Mouse (Mus musculus) heart, embryonic 15.5 days (tissue): ENCODE measurements around the gene Gdap1l1. TPM values are rescaled to one million over a fixed set of nuclear protein-coding genes. Genes with fewer than 3 reads are reported as not detected.

Experiments used
- ATAC-seq: fragments of 200-750 bp; cut with Nextera tagmentation; replicated peaks from 2 replicates; pipeline ENCODE4 v1.8.0; 2017; ENCODE audit warnings: low read depth, moderate TSS enrichment; ENCODE audit not compliant: insufficient number of reproducible peaks, insufficient read depth, low FRiP score
- H3K27ac ChIP-seq: fragments of 300-500 bp; sonication (generic); 2 replicates; pipeline ENCODE4 v1.5.1; 2015; ENCODE audit warnings: mild to moderate bottlenecking, inconsistent platforms
- H3K27me3 ChIP-seq: fragments of 300-500 bp; sonication (generic); 2 replicates; pipeline ENCODE4 v1.6.1; 2015; ENCODE audit warnings: inconsistent platforms
- H3K36me3 ChIP-seq: fragments of 300-500 bp; sonication (generic); 2 replicates; pipeline ENCODE4 v1.6.1; 2015; ENCODE audit warnings: mild to moderate bottlenecking, inconsistent platforms
- H3K4me1 ChIP-seq: fragments of 300-500 bp; sonication (generic); replicated peaks from 2 replicates; pipeline ENCODE4 v1.6.1; 2015; ENCODE audit warnings: inconsistent platforms
- H3K4me2 ChIP-seq: fragments of 300-500 bp; sonication (generic); 2 replicates; pipeline ENCODE4 v1.6.1; 2015; ENCODE audit warnings: inconsistent platforms, mild to moderate bottlenecking, moderate library complexity
- H3K4me3 ChIP-seq: fragments of 300-500 bp; sonication (generic); 2 replicates; pipeline ENCODE4 v1.5.1; 2015; ENCODE audit warnings: mild to moderate bottlenecking, inconsistent platforms
- H3K9ac ChIP-seq: fragments of 300-500 bp; sonication (generic); 2 replicates; pipeline ENCODE4 v1.6.1; 2015; ENCODE audit warnings: mild to moderate bottlenecking, inconsistent platforms
- H3K9me3 ChIP-seq: fragments of 300-500 bp; sonication (generic); replicated peaks from 2 replicates; pipeline ENCODE4 v1.6.1; 2016; ENCODE audit warnings: inconsistent platforms
- WGBS: fragments of 180-500 bp; shearing (Covaris S2); methylation state at CpG from one replicate; pipeline ENCODE4 v1.1.7; 2015; ENCODE audit warnings: mixed read lengths; 5-methylcytosine and 5-hydroxymethylcytosine counted together
- polyA plus RNA-seq: library from polyadenylated mRNA; unstranded; fragments of >200 nt; fragmentation: Nextera tagmentation; extraction: Ambion mirVana; gene quantifications from 2 replicates; pipeline ENCODE4 v1.2.1, GENCODE M21; 2015

Gene Gdap1l1
- polyA plus RNA-seq, result 0.18 and 1.5 TPM in 2 replicates

DNA sequence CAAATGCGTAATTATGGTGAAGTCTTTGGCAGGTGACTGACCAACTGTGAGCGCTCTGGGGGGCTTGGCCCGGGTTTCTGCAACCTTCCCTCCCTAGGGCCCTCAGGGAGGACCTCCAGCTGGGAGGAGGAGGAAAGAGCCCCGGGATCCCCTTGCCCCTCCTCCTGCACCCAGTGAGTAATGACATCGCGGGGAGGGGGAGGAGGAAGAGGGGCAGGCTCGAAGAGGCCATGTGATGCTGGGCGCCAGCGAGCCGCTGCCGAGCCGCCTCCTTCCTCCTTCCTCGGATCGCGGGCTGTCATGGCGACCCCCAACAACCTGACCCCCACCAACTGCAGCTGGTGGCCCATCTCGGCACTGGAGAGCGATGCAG is at the start of gene Gdap1l1:
Gene Gdap1l1 (plus strand): TSS at position 231 of the 373 bp plus-strand sequence.
- no peaks in the 10 kb centered on the region for H3K36me3 ChIP-seq
- H3K9ac ChIP-seq, result no peak within 1 kb of the TSS
- H3K4me2 ChIP-seq, result peak within 1 kb of the TSS; percentile 56
- H3K27me3 ChIP-seq, result peaks cover 43% of the 10 kb centered on the region
- no peaks in the 10 kb centered on the region for H3K9me3 ChIP-seq
- H3K27ac ChIP-seq, result no peak within 1 kb of the TSS
- 1% methylated on average over 18 of the region's 18 CpGs for WGBS
- 0 out of 2 replicates have a peak, but pooled peaks have one; percentile 47 for ATAC-seq
- peak within 1 kb of the TSS; percentile 29 for H3K4me3 ChIP-seq
- H3K4me1 ChIP-seq, result peaks cover 8% of the 10 kb centered on the region

DNA sequence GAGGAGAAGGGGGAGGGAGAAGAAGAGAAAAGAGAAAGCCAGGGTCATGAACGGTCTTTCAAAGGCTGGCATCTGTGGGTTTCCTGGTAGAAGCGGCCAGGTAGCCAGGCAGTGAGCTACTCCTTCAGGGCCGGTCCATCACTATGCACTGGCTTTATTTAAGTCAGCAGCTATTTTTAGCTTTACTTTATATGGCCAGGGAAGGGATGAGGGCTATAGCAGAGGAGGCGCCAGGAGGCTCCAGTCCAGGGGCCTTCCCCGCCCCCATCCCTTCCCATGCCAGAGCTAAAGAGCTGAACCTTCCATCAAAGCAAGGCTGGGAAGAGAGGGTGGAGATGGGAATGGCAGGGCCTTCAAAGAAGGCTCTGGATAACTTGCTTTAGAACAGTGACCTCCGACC is 45.8 kb upstream of the Gdap1l1 start:
- peak; percentile 90 for ATAC-seq
- peaks cover 9% of the 10 kb centered on the region for H3K36me3 ChIP-seq
- no peaks in the 10 kb centered on the region for H3K9me3 ChIP-seq
- H3K4me3 ChIP-seq, result peak overlapping the region; percentile 63
- H3K27ac ChIP-seq, result peak overlapping the region; percentile 97
- 28% methylated on average over 6 of the region's 6 CpGs for WGBS
- H3K4me2 ChIP-seq, result peak overlapping the region; percentile 61
- H3K27me3 ChIP-seq, result no peaks in the 10 kb centered on the region
- peaks cover 19% of the 10 kb centered on the region for H3K4me1 ChIP-seq
- H3K9ac ChIP-seq, result peak overlapping the region; percentile 48; the same call in 1 of the 2 replicates

DNA sequence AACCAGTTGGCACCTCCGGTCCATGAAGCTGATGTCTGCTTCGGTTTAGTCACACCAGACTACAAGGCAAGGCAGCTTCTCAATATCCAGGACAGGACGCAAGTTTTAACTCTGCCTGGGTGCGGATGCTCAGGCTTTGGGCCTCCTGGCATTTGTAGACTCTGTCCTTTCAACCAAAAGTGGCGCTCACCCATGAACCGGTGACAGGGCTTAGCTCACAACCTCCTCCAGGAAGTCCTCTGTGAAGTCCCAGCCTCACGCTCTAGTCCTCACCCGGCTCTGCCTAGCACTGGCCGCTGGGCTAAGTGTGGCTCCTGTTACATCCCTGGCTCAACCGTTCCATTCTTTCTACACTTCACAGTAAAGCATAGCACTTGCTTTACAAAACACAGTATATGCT is 45.0 kb upstream of the Gdap1l1 start:
- no peak for ATAC-seq
- WGBS, result 60% methylated on average over 10 of the region's 10 CpGs
- H3K4me1 ChIP-seq, result peaks cover 16% of the 10 kb centered on the region

DNA sequence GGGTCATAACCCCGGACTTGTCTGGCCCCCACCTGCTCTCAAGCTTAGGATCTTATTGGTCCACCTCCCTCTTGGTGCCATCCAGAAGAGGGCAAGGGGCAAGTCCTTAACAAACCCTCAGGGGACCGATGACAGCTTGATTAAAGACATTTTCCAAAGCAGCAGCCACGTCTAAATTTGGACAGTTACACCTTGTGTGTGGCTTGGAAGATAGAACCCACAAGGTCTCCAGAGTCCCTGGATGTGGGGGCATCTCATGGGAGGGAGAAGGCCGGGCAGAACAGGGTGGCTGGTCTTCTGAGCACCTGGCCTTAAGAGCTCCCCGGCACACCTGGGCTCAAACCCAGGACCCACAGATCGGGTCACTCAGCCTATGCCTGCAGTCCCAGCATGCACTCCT is 44.3 kb upstream of the Gdap1l1 start:
- Histone ChIP-seq H3K36me3 (peaks cover 6% of the 10 kb centered on the region), H3K27me3 (no peaks in the 10 kb centered on the region), H3K4me3 (peak overlapping the region; percentile 63), H3K9ac (peak overlapping the region; percentile 73), H3K27ac (peak overlapping the region; percentile 97), H3K4me1 (peaks cover 22% of the 10 kb centered on the region), H3K4me2 (peak overlapping the region; percentile 61), H3K9me3 (no peaks in the 10 kb centered on the region)
- no peak for ATAC-seq
- 35% methylated on average over 6 of the region's 6 CpGs for WGBS

More for the DNA sequence above, 45.0 kb upstream of the Gdap1l1 start:
- Histone ChIP-seq H3K27me3 (no peaks in the 10 kb centered on the region), H3K36me3 (peaks cover 9% of the 10 kb centered on the region), H3K4me2 (peak overlapping the region; percentile 61), H3K4me3 (peak overlapping the region; percentile 63), H3K9ac (peak overlapping the region; percentile 73), H3K27ac (peak overlapping the region; percentile 97), H3K9me3 (no peaks in the 10 kb centered on the region)

DNA sequence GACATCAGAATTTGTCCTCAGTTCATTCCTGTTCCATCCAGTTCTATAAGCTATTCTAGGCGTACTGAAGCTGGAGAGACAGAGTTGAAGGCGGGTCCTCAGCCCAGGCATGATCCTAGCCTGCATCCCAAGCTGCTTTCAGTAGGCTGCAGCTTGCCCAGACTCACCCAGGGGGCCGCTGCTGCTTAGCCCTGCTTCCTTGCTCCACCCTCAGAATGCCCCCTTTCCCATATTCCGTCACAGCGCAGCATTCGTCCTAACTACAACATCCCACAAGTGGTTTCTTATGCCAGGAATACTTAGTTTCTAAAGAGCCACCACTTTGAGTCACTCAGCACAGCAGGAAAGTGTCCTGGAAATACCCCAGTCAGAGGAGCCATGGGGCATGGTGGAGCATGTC is 43.3 kb upstream of the Gdap1l1 start:
- no peak for ATAC-seq
- Histone ChIP-seq H3K4me1 (peaks cover 30% of the 10 kb centered on the region), H3K27ac (peak overlapping the region; percentile 97), H3K9me3 (no peaks in the 10 kb centered on the region), H3K4me3 (peak overlapping the region; percentile 63), H3K4me2 (peak overlapping the region; percentile 61), H3K27me3 (no peaks in the 10 kb centered on the region), H3K9ac (peak overlapping the region; percentile 73), H3K36me3 (no peaks in the 10 kb centered on the region)
- WGBS, result 39% methylated on average over 6 of the region's 6 CpGs

DNA sequence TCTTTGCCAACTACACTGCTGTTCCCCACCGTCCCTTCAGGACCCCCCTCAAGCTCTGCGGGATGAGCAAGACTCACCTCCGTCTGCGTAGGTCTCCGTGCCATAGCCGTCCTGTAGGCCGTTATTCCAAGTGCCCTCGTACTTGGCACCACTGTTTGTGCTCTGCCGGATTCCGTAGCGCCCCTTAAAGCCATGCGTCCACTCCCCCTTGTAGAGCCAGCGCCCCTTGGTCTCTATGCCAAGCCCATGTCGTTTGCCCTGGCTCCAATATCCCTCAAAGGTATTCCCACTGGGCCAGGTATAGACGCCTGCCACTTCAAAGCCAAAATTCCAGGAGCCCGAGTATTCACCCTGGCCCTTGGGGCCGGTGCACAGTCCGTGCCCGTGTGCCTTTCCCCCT is 41.2 kb upstream of the Gdap1l1 start:
- H3K4me3 ChIP-seq, result peak overlapping the region; percentile 63
- H3K4me1 ChIP-seq, result peaks cover 23% of the 10 kb centered on the region
- no peaks in the 10 kb centered on the region for H3K36me3 ChIP-seq
- 42% methylated on average over 19 of the region's 19 CpGs for WGBS
- no peaks in the 10 kb centered on the region for H3K9me3 ChIP-seq
- H3K9ac ChIP-seq, result peak overlapping the region; percentile 73
- no peaks in the 10 kb centered on the region for H3K27me3 ChIP-seq
- no peak for ATAC-seq
- peak overlapping the region; percentile 97 for H3K27ac ChIP-seq
- H3K4me2 ChIP-seq, result peak overlapping the region; percentile 61

DNA sequence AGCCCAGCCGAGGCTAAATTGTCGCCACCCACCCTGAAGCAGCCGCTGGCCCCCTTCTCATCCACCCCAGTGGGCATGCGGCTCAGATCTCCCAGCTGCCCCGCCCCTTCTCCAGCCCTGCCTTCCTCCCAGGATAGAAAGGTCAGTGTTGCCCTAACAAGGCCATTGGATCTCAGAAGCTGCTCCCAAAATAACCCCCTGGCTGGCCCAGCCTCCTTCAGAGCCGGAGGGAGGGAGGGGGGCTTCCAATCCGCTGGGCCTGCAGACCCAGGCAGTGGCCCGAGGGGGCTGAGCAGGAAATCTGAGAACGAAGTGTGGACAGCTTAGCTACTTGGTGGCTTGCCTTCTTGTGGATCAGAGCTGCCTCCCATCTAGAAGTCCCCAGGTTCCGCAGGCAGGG is 40.4 kb upstream of the Gdap1l1 start, which contains the start of gene Jph2:
Gene Jph2 (minus strand): TSS at position 89 of the 400 bp plus-strand sequence.
- Histone ChIP-seq H3K9ac (peak within 1 kb of the TSS; percentile 73), H3K4me3 (peak within 1 kb of the TSS; percentile 63), H3K36me3 (no peaks in the 10 kb centered on the region), H3K27me3 (no peaks in the 10 kb centered on the region), H3K4me1 (peaks cover 23% of the 10 kb centered on the region), H3K27ac (peak within 1 kb of the TSS; percentile 97), H3K9me3 (no peaks in the 10 kb centered on the region), H3K4me2 (peak within 1 kb of the TSS; percentile 61)
- WGBS, result 5% methylated on average over 10 of the region's 10 CpGs
- ATAC-seq, result peak; percentile 88

DNA sequence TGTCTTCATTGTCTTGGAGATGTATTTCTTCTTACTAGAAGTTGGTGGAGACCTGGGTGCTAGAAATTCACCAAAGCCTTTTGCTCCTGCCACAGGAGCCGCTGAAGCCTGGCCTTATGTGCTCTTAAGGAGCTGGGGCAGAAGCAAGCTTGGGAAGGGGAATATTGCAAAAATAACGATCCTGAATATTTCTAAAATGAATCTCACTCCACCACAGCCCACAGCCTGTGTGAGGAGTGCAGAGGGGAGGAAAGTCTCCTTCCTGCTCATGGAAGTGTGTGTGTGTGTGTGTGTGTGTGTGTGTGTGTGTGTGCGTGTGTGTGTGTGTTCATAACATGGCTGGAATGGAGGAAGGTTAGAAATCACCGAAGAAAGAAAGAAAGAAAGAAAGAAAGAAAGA is 39.5 kb upstream of the Gdap1l1 start:
- no peak for ATAC-seq
- peak overlapping the region; percentile 61 for H3K4me2 ChIP-seq
- H3K4me1 ChIP-seq, result peaks cover 23% of the 10 kb centered on the region
- no peaks in the 10 kb centered on the region for H3K27me3 ChIP-seq
- peak overlapping the region; percentile 31 for H3K9ac ChIP-seq
- H3K9me3 ChIP-seq, result no peaks in the 10 kb centered on the region
- WGBS, result 42% methylated on average over 4 of the region's 4 CpGs
- H3K27ac ChIP-seq, result peak overlapping the region; percentile 97
- H3K4me3 ChIP-seq, result peak overlapping the region; percentile 63; the same call in 1 of the 2 replicates
- H3K36me3 ChIP-seq, result no peaks in the 10 kb centered on the region

DNA sequence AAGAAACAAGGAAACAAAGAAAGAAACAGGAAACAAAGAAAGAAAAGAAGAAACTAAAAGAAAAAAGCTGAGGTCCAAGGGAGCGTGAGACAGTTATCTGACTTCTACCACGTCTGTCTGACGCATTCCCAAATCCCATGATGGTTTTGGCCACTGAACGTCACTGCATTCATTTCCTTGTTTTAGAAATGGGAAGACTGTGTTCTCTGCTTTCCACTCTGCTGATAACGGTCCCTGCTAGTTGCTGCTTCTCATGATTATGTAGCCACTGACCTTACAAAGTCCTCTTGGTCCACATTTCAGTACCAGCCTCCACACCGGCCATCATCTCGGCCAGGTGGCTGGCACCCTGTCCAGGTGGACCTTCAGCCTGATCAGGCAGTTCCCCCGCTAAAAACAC is 39.1 kb upstream of the Gdap1l1 start:
- no peak for ATAC-seq

DNA sequence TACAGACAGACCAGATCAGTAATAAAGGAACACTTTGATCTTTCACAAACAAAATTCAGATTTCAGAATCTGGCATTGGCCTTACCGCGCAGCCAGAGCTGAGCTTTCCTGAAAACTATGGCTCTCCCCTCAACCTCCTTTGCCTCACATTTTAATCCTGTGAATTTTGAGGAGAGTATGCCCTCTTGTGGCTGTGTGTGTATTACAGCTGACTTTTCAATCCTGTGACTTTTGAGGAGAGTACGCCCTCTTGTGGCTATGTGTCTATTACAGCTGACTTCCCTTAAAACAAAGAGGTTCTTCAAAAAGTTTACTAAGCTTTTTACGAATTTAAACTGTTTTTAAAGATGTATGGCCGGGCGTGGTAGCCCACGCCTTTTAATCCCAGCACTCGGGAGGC is 37.1 kb upstream of the Gdap1l1 start:
- no peak overlapping the region for H3K4me2 ChIP-seq
- H3K9me3 ChIP-seq, result no peaks in the 10 kb centered on the region
- ATAC-seq, result no peak
- H3K36me3 ChIP-seq, result peaks cover 9% of the 10 kb centered on the region; the same call in 1 of the 2 replicates
- no peaks in the 10 kb centered on the region for H3K27me3 ChIP-seq
- no peak overlapping the region for H3K9ac ChIP-seq
- peaks cover 21% of the 10 kb centered on the region for H3K4me1 ChIP-seq
- H3K27ac ChIP-seq, result no peak overlapping the region
- no peak overlapping the region for H3K4me3 ChIP-seq
- WGBS, result 4% methylated on average over 8 of the region's 8 CpGs

More for the DNA sequence above, 39.1 kb upstream of the Gdap1l1 start:
- Histone ChIP-seq H3K36me3 (no peaks in the 10 kb centered on the region), H3K9ac (0 out of 2 replicates have a peak overlapping the region, but pooled peaks have one; percentile 21), H3K4me1 (peaks cover 23% of the 10 kb centered on the region), H3K9me3 (no peaks in the 10 kb centered on the region), H3K4me3 (no peak overlapping the region), H3K27me3 (no peaks in the 10 kb centered on the region), H3K27ac (peak overlapping the region; percentile 97), H3K4me2 (peak overlapping the region; percentile 31; the same call in 1 of the 2 replicates)
- 31% methylated on average over 8 of the region's 8 CpGs for WGBS

DNA sequence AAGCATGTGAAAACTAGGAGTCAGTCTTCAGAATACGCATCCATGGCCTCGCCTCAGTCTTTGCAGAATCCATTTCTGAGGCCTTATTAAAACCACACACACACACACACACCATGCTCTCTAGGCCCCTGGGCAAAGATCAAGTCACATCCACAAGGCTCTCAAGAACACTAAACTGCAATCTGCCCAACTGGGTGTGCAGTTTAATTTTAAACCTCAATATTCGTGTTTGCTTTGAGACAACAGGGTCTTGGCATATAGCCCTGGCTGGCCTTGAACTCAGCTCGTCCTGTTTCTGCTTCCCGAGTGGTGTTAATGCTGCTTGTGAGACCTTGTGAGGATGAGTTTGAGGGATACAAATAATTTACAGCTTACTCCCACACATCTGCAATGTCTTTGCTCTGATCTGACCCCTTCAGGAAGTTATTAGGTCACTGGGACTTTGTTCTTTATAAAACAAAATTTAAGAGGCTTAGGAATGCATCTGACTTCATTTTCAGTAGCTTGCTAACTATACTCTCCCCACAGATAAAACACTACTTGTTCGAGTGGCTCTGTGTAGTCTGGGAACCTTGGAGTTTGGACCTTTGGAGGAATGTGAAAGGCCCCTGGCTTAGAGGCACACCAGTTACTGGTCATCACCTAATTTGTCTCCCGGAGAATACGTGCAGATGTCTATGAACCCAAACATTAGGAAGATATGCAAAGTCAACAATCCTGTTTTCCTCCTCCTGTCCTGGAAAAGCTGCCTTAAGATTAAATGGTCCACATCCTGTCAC is 34.0 kb upstream of the Gdap1l1 start:
- Histone ChIP-seq H3K36me3 (peaks cover 26% of the 10 kb centered on the region), H3K27me3 (no peaks in the 10 kb centered on the region), H3K9ac (no peak overlapping the region), H3K9me3 (no peaks in the 10 kb centered on the region), H3K4me2 (no peak overlapping the region), H3K4me1 (peaks cover 10% of the 10 kb centered on the region), H3K4me3 (no peak overlapping the region), H3K27ac (no peak overlapping the region)
- no peak for ATAC-seq
- WGBS, result 59% methylated on average over 8 of the region's 8 CpGs
